Mouse (Mus musculus) olfactory bulb, adult 2 months (tissue): ENCODE measurements around the gene Pde4a.

ENCODE experiments used
- CTCF ChIP-seq: fragments of 200-500 bp; IDR thresholded peaks from 2 replicates; pipeline ENCODE4 v1.5.1; 2012; ENCODE audit warnings: low read depth, mild to moderate bottlenecking, low read length, moderate library complexity; ENCODE audit not compliant: insufficient read depth
- POLR2A ChIP-seq: fragments of 200-500 bp; IDR thresholded peaks from 2 replicates; pipeline ENCODE4 v1.6.1; 2012; ENCODE audit warnings: mild to moderate bottlenecking, low read depth, low read length, moderate library complexity; ENCODE audit not compliant: insufficient read depth

DNA sequence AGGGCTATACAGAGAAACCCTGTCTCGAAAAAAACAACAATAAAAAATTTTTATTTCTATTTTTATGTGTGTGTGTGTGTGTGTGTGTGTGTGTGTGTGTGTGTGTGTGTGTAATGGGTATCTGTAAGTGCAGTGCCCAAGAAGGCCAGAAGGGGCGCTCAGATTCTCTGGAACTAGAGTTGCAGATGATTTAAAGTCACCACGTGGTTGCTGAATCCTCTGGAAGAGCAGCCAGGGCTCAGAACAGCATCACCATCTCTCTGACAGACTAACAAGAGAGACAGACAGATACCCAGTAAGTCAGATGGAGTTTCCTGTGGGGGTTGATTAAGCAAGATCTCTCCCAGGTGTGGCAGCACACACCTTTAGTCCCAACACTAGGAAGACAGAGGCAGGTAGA lies 54.3 kb downstream of the Pde4a start:
- TF ChIP-seq CTCF (no peak), POLR2A (no peak)
